Mouse (Mus musculus) stomach, embryonic 16.5 days (tissue): ENCODE results near the gene Ssna1. TPM values are rescaled to one million over a fixed set of nuclear protein-coding genes. Genes with fewer than 3 reads are reported as not detected.

Experiments
- ATAC-seq: fragments of 200-750 bp; cut with Nextera tagmentation; 2 replicates; pipeline ENCODE4 v1.8.0; 2017; ENCODE audit warnings: moderate number of reproducible peaks, moderate TSS enrichment; ENCODE audit not compliant: insufficient read depth, low FRiP score
- H3K27ac ChIP-seq: fragments of 300-500 bp; sonication (generic); 2 replicates; pipeline ENCODE4 v1.5.1; 2014; ENCODE audit warnings: low read length
- H3K27me3 ChIP-seq: fragments of 300-500 bp; sonication (generic); 2 replicates; pipeline ENCODE4 v1.6.1; 2014; ENCODE audit warnings: low read length, control low read depth, mixed read lengths; ENCODE audit not compliant: control insufficient read depth, insufficient read depth
- H3K36me3 ChIP-seq: fragments of 300-500 bp; sonication (generic); 2 replicates; pipeline ENCODE4 v1.6.1; 2014; ENCODE audit warnings: low read length; ENCODE audit not compliant: control insufficient read depth, insufficient read depth
- H3K4me1 ChIP-seq: fragments of 300-500 bp; sonication (generic); 2 replicates; pipeline ENCODE4 v1.6.1; 2014; ENCODE audit warnings: low read length, control low read depth, mixed read lengths; ENCODE audit not compliant: control insufficient read depth, insufficient read depth
- H3K4me2 ChIP-seq: fragments of 300-500 bp; sonication (generic); 2 replicates; pipeline ENCODE4 v1.6.1; 2014; ENCODE audit warnings: low read depth, low read length, mixed read lengths
- H3K4me3 ChIP-seq: fragments of 300-500 bp; sonication (generic); replicated peaks from 2 replicates; pipeline ENCODE4 v1.5.1; 2014; ENCODE audit warnings: mild to moderate bottlenecking, low read length
- H3K9ac ChIP-seq: fragments of 300-500 bp; sonication (generic); 2 replicates; pipeline ENCODE4 v1.6.1; 2014; ENCODE audit warnings: low read length
- H3K9me3 ChIP-seq: fragments of 300-500 bp; sonication (generic); replicated peaks from 2 replicates; pipeline ENCODE4 v1.6.1; 2016; ENCODE audit warnings: low read length, control low read depth; ENCODE audit not compliant: control insufficient read depth
- WGBS: fragments of 180-500 bp; shearing (Covaris S2); extraction: QIAGEN DNeasy Blood & Tissue Kit; methylation state at CpG from one replicate; pipeline ENCODE4 v1.1.7; 2014; 5-methylcytosine and 5-hydroxymethylcytosine counted together
- polyA plus RNA-seq: library from polyadenylated mRNA; unstranded; fragments of >200 nt; fragmentation: Nextera tagmentation; extraction: Ambion mirVana; gene quantifications from 2 replicates; pipeline ENCODE4 v1.2.1, GENCODE M21; 2015

Gene Ssna1
- polyA plus RNA-seq, 1 experiment from 2014 or later, result 199 TPM

DNA sequence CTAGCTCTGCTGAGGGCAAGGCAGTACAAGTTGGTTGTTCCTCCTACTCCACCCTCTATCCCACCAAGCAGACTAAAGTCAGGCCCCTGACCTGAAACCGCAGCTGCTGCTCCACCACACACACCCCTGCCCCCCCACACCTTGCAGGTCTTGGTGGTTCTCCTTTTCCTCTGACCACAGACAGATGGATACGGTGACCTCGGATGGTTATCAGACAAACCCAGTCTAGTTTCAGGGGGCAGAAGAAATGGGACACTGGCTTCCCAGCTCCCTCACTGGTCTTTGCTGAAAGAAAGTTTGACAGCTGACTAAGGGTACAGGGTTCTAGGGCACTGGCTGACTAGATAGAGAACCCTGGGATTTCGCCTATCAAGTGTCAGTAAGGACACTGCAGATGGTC, 38.8 kb downstream of the Ssna1 start:
- Histone ChIP-seq H3K27me3 (no peaks in the 10 kb centered on the region; the same call in 1 of the 2 replicates), H3K4me1 (peaks cover 4% of the 10 kb centered on the region; the same call in 1 of the 2 replicates), H3K4me3 (no peak overlapping the region), H3K4me2 (no peak overlapping the region), H3K36me3 (no peaks in the 10 kb centered on the region), H3K9me3 (no peaks in the 10 kb centered on the region), H3K9ac (no peak overlapping the region), H3K27ac (no peak overlapping the region)
- ATAC-seq, result no peak
- WGBS, result 73% methylated on average over 4 of the region's 4 CpGs

DNA sequence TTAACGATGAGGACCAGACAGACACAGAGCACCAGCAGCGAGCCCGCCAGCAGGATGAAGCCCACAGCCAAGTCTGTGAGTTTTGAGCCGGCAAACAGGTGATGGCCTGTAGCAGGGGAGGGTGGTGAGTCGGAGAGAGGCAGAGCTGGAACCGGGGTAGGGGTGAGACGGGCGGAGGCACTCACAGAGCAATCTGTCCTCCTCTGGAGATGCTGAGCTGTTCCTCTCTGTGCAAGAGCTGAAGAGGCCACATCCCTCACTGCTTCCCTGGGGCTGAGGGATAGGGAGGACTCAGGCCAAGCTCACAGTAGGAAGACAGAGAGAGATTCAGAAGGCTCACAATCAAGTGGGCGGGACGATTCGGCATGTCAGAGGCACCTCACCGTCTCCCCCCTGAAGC, 41.2 kb downstream of the Ssna1 start:
- Histone ChIP-seq H3K4me2 (no peak overlapping the region), H3K9me3 (no peaks in the 10 kb centered on the region), H3K9ac (no peak overlapping the region; the same call in 1 of the 2 replicates), H3K4me1 (peaks cover 5% of the 10 kb centered on the region; the same call in 1 of the 2 replicates), H3K27ac (no peak overlapping the region), H3K27me3 (no peaks in the 10 kb centered on the region; the same call in 1 of the 2 replicates), H3K36me3 (no peaks in the 10 kb centered on the region), H3K4me3 (no peak overlapping the region)
- ATAC-seq, result no peak
- 58% methylated on average over 12 of the region's 12 CpGs for WGBS

DNA sequence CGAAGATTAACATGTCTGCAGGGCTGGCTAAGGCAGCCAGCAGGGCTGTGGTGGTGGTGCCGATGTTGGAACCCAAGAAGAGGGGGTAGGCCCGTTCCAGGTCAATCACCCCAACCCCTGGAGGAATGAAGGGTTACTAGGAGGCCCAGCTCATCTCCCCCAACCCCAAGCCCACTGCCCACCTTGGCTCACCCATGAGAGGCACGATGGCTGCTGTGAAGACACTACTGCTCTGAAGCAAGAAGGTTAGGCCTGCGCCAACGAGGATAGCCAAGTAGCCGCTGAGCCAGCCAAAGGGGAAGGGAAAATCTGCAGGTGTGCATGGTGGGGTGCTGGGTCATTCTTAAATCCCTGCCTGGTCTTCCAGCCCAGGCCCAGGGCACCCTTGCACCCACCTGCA, 41.7 kb downstream of the Ssna1 start:
- H3K4me2 ChIP-seq, result no peak overlapping the region
- ATAC-seq, result no peak
- H3K9ac ChIP-seq, result no peak overlapping the region; the same call in 1 of the 2 replicates
- no peak overlapping the region for H3K27ac ChIP-seq
- no peaks in the 10 kb centered on the region for H3K9me3 ChIP-seq
- H3K36me3 ChIP-seq, result no peaks in the 10 kb centered on the region
- H3K4me3 ChIP-seq, result no peak overlapping the region
- peaks cover 10% of the 10 kb centered on the region for H3K4me1 ChIP-seq
- H3K27me3 ChIP-seq, result no peaks in the 10 kb centered on the region; the same call in 1 of the 2 replicates
- WGBS, result 78% methylated on average over 7 of the region's 7 CpGs

DNA sequence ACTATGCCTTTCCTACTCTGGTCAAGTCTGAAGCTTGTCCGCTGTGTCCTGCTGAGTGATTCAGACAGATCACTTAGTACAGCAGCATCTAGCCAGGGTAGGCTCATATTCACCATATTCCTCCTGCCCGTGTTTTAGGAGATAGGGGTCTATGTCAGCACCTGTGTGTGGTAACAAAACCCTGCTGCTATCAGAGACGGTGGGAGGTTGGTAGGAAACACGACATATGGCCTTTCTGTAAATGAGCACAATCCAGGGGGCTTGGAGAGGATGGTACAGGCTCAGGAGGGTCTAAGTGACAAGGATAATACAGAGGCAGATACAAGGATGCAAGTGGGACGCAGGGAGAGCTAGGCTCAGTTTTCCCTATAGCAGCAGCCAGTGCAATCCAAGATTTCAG, 42.7 kb downstream of the Ssna1 start:
- Histone ChIP-seq H3K36me3 (no peaks in the 10 kb centered on the region), H3K9me3 (no peaks in the 10 kb centered on the region), H3K4me3 (no peak overlapping the region), H3K27ac (no peak overlapping the region), H3K9ac (no peak overlapping the region), H3K4me2 (no peak overlapping the region), H3K4me1 (peaks cover 15% of the 10 kb centered on the region), H3K27me3 (no peaks in the 10 kb centered on the region; the same call in 1 of the 2 replicates)
- 80% methylated on average over 5 of the region's 5 CpGs for WGBS
- ATAC-seq, result no peak

DNA sequence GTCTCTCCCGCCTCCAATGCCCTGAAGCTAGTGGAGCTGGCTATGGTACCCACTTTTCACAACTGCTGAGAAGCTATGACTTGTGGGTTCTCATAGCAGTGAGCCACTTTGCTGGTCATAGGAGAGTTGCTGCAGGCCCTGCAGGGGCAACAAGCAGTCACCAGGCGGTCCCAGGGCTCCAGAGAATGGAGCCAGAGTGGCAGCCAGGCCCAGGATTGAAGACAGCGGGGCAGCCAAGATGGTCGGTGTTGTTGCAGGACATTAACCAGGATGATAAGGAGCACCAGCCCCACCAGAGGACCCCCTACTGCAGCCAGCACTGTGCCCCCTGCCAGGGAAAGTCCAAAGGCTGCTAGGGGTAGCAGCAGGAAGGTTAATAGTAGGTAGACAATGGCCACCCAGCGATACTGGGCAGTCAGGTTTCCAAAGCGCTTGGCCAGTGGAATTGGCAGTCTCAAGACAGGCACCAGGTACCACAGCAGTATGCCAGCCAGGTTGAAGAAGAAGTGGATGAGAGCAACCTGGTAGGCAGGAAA, 43.2 kb downstream of the Ssna1 start:
- H3K9ac ChIP-seq, result peak overlapping the region; percentile 1; the same call in 1 of the 2 replicates
- 73% methylated on average over 6 of the region's 6 CpGs for WGBS
- no peaks in the 10 kb centered on the region for H3K9me3 ChIP-seq
- H3K4me3 ChIP-seq, result no peak overlapping the region
- peak overlapping the region; percentile 49; the same call in 1 of the 2 replicates for H3K4me2 ChIP-seq
- H3K27ac ChIP-seq, result no peak overlapping the region
- H3K4me1 ChIP-seq, result peaks cover 15% of the 10 kb centered on the region
- no peak for ATAC-seq
- H3K27me3 ChIP-seq, result no peaks in the 10 kb centered on the region; the same call in 1 of the 2 replicates
- H3K36me3 ChIP-seq, result no peaks in the 10 kb centered on the region

- WGBS, result 2% methylated on average over 7 of the region's 7 CpGs
- Histone ChIP-seq H3K4me3 (peak overlapping the region; percentile 30), H3K4me1 (peaks cover 20% of the 10 kb centered on the region), H3K27me3 (no peaks in the 10 kb centered on the region; the same call in 1 of the 2 replicates), H3K9me3 (no peaks in the 10 kb centered on the region), H3K9ac (peak overlapping the region; percentile 64), H3K4me2 (peak overlapping the region; percentile 49), H3K27ac (peak overlapping the region; percentile 72), H3K36me3 (no peaks in the 10 kb centered on the region)
- 0 out of 2 replicates have a peak, but pooled peaks have one; percentile 5 for ATAC-seq
These were observed 43.8 kb downstream of the Ssna1 start for GRCm38 (mm10) chr2:25228431-25228889.

- WGBS, result 94% methylated on average over 4 of the region's 4 CpGs
- no peak overlapping the region for H3K4me2 ChIP-seq
- no peaks in the 10 kb centered on the region for H3K36me3 ChIP-seq
- no peak for ATAC-seq
- no peak overlapping the region for H3K4me3 ChIP-seq
- H3K27ac ChIP-seq, result no peak overlapping the region
- peaks cover 22% of the 10 kb centered on the region for H3K4me1 ChIP-seq
- H3K9ac ChIP-seq, result no peak overlapping the region
- H3K27me3 ChIP-seq, result no peaks in the 10 kb centered on the region; the same call in 1 of the 2 replicates
- no peaks in the 10 kb centered on the region for H3K9me3 ChIP-seq
These were observed 44.8 kb downstream of the Ssna1 start for GRCm38 (mm10) chr2:25227406-25227805.

DNA sequence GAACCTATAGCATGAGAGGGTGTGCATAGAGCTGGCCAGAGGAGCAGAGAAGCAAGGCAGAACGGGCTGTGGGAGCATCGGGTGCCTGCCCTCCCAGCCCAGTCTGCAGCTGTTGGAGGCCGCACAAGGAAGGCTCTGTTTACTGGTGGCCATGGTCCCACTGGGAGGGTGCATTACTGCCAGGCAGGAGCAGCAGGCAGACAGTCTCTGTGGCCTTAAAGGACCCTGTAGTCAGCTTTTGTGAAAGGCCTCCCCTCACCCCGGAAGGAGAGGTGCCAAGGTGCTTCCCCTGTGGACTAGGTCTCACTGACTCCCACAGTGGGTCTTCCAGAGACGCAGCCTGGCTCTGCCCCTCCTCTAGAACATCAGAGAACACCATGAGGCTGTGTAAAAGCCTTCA, 45.4 kb downstream of the Ssna1 start:
- Histone ChIP-seq H3K4me2 (no peak overlapping the region), H3K4me1 (peaks cover 22% of the 10 kb centered on the region), H3K36me3 (0 out of 2 replicates have a peak, but pooled peaks cover 3% of the 10 kb centered on the region), H3K27ac (no peak overlapping the region), H3K27me3 (no peaks in the 10 kb centered on the region; the same call in 1 of the 2 replicates), H3K9ac (no peak overlapping the region), H3K9me3 (no peaks in the 10 kb centered on the region), H3K4me3 (no peak overlapping the region)
- no peak for ATAC-seq
- 78% methylated on average over 5 of the region's 5 CpGs for WGBS

DNA sequence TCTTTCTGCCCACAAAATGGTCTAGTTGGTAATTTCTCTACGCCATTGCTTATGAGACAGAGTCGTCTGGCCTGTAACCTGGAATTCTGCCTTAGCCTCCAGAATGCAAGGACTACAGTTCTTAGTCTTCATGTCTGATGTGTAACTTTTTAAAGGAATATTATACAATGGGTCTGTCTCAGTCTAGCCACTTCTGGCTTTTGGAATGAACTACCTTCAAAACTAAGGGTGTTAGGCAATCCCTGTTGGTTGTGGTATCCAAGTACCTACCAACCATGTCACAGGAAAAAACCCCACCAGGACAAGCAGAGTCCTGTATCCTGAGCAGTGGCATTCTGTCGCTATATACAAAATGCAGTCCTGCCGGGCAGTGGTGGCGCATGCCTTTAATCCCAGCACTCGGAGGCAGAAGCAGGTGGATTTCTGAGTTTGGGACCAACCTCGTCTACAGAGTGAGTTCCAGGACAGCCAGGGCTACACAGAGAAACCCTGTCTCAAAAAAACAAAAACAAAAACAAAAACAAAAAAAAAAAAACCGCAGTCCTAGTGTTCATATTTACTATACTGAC, 46.3 kb downstream of the Ssna1 start:
- 0 out of 2 replicates have a peak, but pooled peaks cover 5% of the 10 kb centered on the region for H3K36me3 ChIP-seq
- H3K27ac ChIP-seq, result peak overlapping the region; percentile 99
- peak overlapping the region; percentile 60 for H3K4me2 ChIP-seq
- no peaks in the 10 kb centered on the region for H3K27me3 ChIP-seq
- WGBS, result 68% methylated on average over 8 of the region's 8 CpGs
- H3K4me1 ChIP-seq, result peaks cover 22% of the 10 kb centered on the region
- ATAC-seq, result no peak
- H3K9ac ChIP-seq, result peak overlapping the region; percentile 75; the same call in 1 of the 2 replicates
- H3K4me3 ChIP-seq, result peak overlapping the region; percentile 63
- no peaks in the 10 kb centered on the region for H3K9me3 ChIP-seq
